Mouse (Mus musculus) limb, embryonic 12.5 days (tissue): ENCODE results near the gene Emilin3. TPM values are rescaled to one million over a fixed set of nuclear protein-coding genes. Genes with fewer than 3 reads are reported as not detected.
A peak's percentile ranks its signal among the peaks of the same experiment; 100 is the strongest.

Source experiments
- ATAC-seq: fragments of 200-750 bp; cut with Nextera tagmentation; 2 replicates; pipeline ENCODE4 v1.8.0; 2017; ENCODE audit warnings: low read depth, moderate TSS enrichment; ENCODE audit not compliant: insufficient number of reproducible peaks, insufficient read depth, low FRiP score, low TSS enrichment
- H3K27ac ChIP-seq: fragments of 300-500 bp; sonication (generic); 2 replicates; pipeline ENCODE4 v1.5.1; 2016; ENCODE audit warnings: mild to moderate bottlenecking, moderate library complexity
- H3K27me3 ChIP-seq: fragments of 300-500 bp; sonication (generic); 2 replicates; pipeline ENCODE4 v1.6.1; 2016; ENCODE audit warnings: mild to moderate bottlenecking, moderate library complexity
- H3K36me3 ChIP-seq: fragments of 300-500 bp; sonication (generic); 2 replicates; pipeline ENCODE4 v1.6.1; 2016; ENCODE audit warnings: mild to moderate bottlenecking, moderate library complexity
- H3K4me1 ChIP-seq: fragments of 300-500 bp; sonication (generic); replicated peaks from 2 replicates; pipeline ENCODE4 v1.6.1; 2016
- H3K4me2 ChIP-seq: fragments of 300-500 bp; sonication (generic); 2 replicates; pipeline ENCODE4 v1.6.1; 2016; ENCODE audit warnings: mild to moderate bottlenecking, moderate library complexity
- H3K4me3 ChIP-seq: fragments of 300-500 bp; sonication (generic); replicated peaks from 2 replicates; pipeline ENCODE4 v1.5.1; 2016; ENCODE audit warnings: mild to moderate bottlenecking
- H3K9ac ChIP-seq: fragments of 300-500 bp; sonication (generic); replicated peaks from 2 replicates; pipeline ENCODE4 v1.6.1; 2016; ENCODE audit warnings: mild to moderate bottlenecking, moderate library complexity
- H3K9me3 ChIP-seq: fragments of 300-500 bp; sonication (generic); 2 replicates; pipeline ENCODE4 v1.6.1; 2016; ENCODE audit warnings: mild to moderate bottlenecking, moderate library complexity
- WGBS: fragments of 180-500 bp; shearing (Covaris S2); methylation state at CpG from one replicate; pipeline ENCODE4 v1.1.7; 2016; 5-methylcytosine and 5-hydroxymethylcytosine counted together
- polyA plus RNA-seq: library from polyadenylated mRNA; unstranded; fragments of >200 nt; fragmentation: Nextera tagmentation; extraction: Ambion mirVana; gene quantifications from 2 replicates; pipeline ENCODE4 v1.2.1, GENCODE M21; 2016

Emilin3 gene
- polyA plus RNA-seq, 1 experiment from 2014 or later: 15.9 TPM

- no peak for ATAC-seq
- Histone ChIP-seq H3K4me1 (peaks cover 27% of the 10 kb centered on the region), H3K4me3 (no peak overlapping the region), H3K27me3 (peaks cover 24% of the 10 kb centered on the region), H3K9me3 (no peaks in the 10 kb centered on the region), H3K9ac (no peak overlapping the region), H3K4me2 (no peak overlapping the region), H3K27ac (no peak overlapping the region), H3K36me3 (no peaks in the 10 kb centered on the region)
- 81% methylated on average over 8 of the region's 8 CpGs for WGBS
Measured at GRCm38 (mm10) chr2:160916714-160917113, 4.6 kb upstream of the Emilin3 start.

DNA sequence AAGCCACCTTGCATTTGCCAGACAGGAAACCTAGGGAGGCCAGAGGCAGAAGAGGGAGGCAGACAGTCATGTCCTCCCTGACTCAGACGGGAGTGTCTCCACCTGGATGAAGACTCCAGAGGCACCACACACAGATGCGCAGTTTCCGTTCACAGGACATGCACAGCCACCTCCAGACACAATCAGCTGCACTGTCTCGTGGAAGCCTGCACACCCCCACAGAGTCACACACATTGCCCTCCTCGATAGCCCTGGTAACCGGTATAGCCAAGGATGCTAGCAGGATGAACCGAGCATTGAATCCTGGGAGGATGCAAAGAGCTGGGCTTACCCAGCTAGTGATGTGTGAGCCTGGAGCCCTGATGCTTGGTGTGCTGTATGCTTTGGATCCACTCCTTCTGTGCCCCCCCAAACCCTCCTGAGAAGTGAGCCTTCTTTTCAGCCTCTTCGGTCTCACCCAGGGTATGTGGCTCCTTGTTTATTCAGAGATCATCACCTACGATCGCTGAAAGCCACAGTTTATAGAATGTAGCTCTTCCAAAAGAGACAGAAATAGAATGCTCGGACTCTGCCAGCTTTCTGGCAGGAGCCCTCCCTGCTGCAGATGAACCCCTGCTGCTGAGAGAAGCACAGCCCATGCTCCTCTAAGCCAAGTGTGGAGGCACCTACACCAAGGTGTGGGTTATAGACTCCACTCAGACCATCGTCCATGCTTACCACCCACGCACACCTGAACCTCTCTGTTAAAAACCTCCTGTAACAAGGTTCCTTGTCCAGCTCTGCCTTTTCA is 3.9 kb upstream of the Emilin3 start:
- Histone ChIP-seq H3K4me1 (peaks cover 34% of the 10 kb centered on the region), H3K4me2 (no peak overlapping the region), H3K9ac (no peak overlapping the region; the same call in 1 of the 2 replicates), H3K4me3 (no peak overlapping the region), H3K27ac (0 out of 2 replicates have a peak overlapping the region, but pooled peaks have one; percentile 13), H3K27me3 (peaks cover 31% of the 10 kb centered on the region), H3K9me3 (no peaks in the 10 kb centered on the region), H3K36me3 (no peaks in the 10 kb centered on the region)
- no peak for ATAC-seq
- WGBS: 72% methylated on average over 13 of the region's 13 CpGs

- Histone ChIP-seq H3K4me3 (no peak overlapping the region), H3K27me3 (peaks cover 44% of the 10 kb centered on the region), H3K9ac (no peak overlapping the region), H3K4me2 (no peak overlapping the region), H3K9me3 (no peaks in the 10 kb centered on the region), H3K36me3 (no peaks in the 10 kb centered on the region), H3K4me1 (peaks cover 36% of the 10 kb centered on the region), H3K27ac (no peak overlapping the region)
- WGBS: 76% methylated on average over 9 of the region's 9 CpGs
- no peak for ATAC-seq
Measured at GRCm38 (mm10) chr2:160914656-160915055, 2.5 kb upstream of the Emilin3 start.

DNA sequence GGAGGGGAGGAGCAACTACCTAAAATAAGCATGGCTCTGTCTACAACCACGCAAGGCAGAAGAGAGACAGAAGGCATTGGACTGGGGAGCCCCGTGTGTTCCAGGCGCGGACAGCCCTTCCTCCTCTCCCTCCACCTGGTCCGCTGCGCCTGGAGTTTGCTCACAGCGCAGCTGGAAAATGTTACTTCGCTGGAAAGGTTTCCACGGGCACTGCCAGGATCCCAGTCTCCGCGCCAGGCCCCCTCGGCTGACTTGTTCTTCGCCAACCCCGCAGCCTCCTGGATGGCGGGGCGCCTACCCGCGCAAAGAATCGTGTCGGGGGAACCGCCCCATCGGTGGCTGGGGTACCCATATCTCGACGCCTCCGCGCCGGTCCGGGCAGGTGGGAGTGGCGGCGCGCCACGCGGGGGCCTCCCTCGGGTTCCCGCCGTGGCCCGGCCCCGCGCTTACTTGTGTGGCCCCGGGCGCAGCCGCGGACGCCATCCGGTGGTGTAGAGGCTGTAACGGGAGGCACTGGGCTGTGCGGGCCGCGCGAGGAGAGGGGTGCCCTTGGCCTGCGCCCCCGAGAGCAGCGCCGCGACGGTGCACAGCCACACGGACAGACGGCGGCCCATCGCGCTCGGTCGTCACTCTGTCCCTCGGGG is 448 bp downstream of the Emilin3 start:
- peaks cover 36% of the 10 kb centered on the region for H3K4me1 ChIP-seq

GRCm38 (mm10) chr2:160910633-160911032 is 1.5 kb downstream of the Emilin3 start:
- H3K27me3 ChIP-seq: peaks cover 60% of the 10 kb centered on the region
- no peak overlapping the region; the same call in 1 of the 2 replicates for H3K4me3 ChIP-seq
- H3K4me2 ChIP-seq: peak overlapping the region; percentile 92
- WGBS: 90% methylated on average over 5 of the region's 5 CpGs
- ATAC-seq: no peak
- peaks cover 37% of the 10 kb centered on the region for H3K36me3 ChIP-seq
- H3K4me1 ChIP-seq: peaks cover 30% of the 10 kb centered on the region
- no peak overlapping the region for H3K9ac ChIP-seq
- H3K9me3 ChIP-seq: no peaks in the 10 kb centered on the region
- no peak overlapping the region for H3K27ac ChIP-seq

More for the DNA sequence above, 448 bp downstream of the Emilin3 start:
- WGBS: under 1% methylated on average over 64 of the region's 64 CpGs
- H3K4me3 ChIP-seq: peak overlapping the region; percentile 64
- H3K9me3 ChIP-seq: no peaks in the 10 kb centered on the region
- H3K9ac ChIP-seq: peak overlapping the region; percentile 81
- ATAC-seq: peak; percentile 58; the same call in 1 of the 2 replicates
- peaks cover 29% of the 10 kb centered on the region for H3K36me3 ChIP-seq
- no peak overlapping the region for H3K27ac ChIP-seq
- peak overlapping the region; percentile 92 for H3K4me2 ChIP-seq
- H3K27me3 ChIP-seq: peaks cover 60% of the 10 kb centered on the region

DNA sequence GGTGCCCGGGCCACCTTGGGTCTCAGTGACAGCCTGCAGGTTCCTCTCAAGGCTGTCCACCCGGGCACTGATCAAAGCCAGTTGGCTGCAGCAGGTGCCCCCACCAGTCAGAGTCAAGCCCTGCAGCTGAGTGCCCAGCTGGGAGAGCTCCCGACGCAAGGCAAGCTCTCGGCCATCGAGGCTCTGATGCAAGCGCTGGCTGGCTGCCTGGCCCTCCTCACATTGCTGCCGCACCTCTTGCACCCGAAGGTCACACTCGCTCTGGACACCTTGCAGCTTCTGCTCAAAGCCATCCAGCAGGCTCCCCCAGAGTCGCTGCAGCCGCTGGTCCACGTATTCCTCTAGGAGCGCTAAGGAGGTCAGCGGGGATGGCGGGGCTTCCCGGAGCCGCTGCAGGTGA is 3.5 kb downstream of the Emilin3 start:
- Histone ChIP-seq H3K9ac (no peak overlapping the region), H3K36me3 (peaks cover 37% of the 10 kb centered on the region), H3K4me1 (peaks cover 19% of the 10 kb centered on the region), H3K27ac (no peak overlapping the region), H3K9me3 (no peaks in the 10 kb centered on the region), H3K4me2 (no peak overlapping the region), H3K27me3 (peaks cover 53% of the 10 kb centered on the region), H3K4me3 (no peak overlapping the region)
- WGBS: 59% methylated on average over 18 of the region's 18 CpGs
- no peak for ATAC-seq

DNA sequence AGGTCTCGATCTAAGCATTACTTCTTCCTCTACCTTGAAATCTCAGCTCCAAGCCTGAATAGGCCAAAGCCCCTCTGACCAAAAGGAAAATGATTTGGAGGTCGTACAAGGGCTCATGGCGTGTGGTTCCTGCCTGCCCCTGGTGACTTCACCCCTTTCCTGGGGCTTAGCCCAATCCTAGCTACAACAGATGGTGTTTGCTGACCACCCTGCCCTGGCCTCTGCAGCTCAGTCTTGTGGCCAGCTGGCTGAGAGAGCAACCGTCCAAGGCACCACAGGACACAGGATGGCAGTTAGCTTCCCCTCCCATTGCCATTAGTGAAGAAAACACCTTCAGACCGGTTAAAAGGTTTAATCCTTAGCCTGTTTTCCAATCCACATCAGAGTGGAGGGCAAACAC is 6.0 kb downstream of the Emilin3 start:
- Histone ChIP-seq H3K9me3 (no peaks in the 10 kb centered on the region), H3K9ac (no peak overlapping the region), H3K4me1 (peaks cover 3% of the 10 kb centered on the region), H3K27me3 (peaks cover 30% of the 10 kb centered on the region), H3K36me3 (peaks cover 37% of the 10 kb centered on the region), H3K27ac (no peak overlapping the region), H3K4me3 (no peak overlapping the region), H3K4me2 (no peak overlapping the region)
- WGBS: 71% methylated on average over 5 of the region's 5 CpGs
- ATAC-seq: no peak

DNA sequence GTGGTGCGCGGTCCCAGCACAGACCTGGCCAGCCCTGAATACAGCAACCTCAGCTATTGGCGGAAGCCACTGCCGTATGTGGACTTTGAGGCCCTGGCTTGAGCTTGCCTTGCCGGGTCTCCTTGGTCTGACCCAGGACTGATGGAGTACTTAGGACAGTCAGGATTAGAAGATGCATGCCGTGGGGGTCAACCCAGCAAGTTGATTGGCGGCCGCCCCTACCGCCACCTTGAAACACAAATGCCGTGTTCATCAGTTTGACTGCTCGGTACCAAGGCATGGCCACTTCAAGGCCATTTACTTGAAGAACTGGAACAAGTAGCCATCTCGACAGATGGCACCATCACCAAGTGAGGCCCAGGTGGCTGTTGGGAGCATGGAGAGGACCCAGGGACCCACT is 6.8 kb downstream of the Emilin3 start:
- no peaks in the 10 kb centered on the region for H3K9me3 ChIP-seq
- H3K4me3 ChIP-seq: no peak overlapping the region
- no peak for ATAC-seq
- H3K27me3 ChIP-seq: peaks cover 22% of the 10 kb centered on the region
- H3K36me3 ChIP-seq: peaks cover 37% of the 10 kb centered on the region
- no peak overlapping the region for H3K27ac ChIP-seq
- 96% methylated on average over 12 of the region's 12 CpGs for WGBS
- no peaks in the 10 kb centered on the region for H3K4me1 ChIP-seq
- H3K4me2 ChIP-seq: no peak overlapping the region
- H3K9ac ChIP-seq: no peak overlapping the region

- Histone ChIP-seq H3K27ac (no peak overlapping the region), H3K27me3 (no peaks in the 10 kb centered on the region), H3K4me3 (no peak overlapping the region), H3K36me3 (peaks cover 9% of the 10 kb centered on the region), H3K9ac (no peak overlapping the region), H3K4me2 (no peak overlapping the region), H3K4me1 (no peaks in the 10 kb centered on the region), H3K9me3 (no peaks in the 10 kb centered on the region)
- ATAC-seq: no peak
- 77% methylated on average over 7 of the region's 7 CpGs for WGBS
Measured at GRCm38 (mm10) chr2:160901656-160902412, 10.3 kb downstream of the Emilin3 start.

GRCm38 (mm10) chr2:160891697-160892096 is 20.4 kb downstream of the Emilin3 start:
- ATAC-seq: no peak

DNA sequence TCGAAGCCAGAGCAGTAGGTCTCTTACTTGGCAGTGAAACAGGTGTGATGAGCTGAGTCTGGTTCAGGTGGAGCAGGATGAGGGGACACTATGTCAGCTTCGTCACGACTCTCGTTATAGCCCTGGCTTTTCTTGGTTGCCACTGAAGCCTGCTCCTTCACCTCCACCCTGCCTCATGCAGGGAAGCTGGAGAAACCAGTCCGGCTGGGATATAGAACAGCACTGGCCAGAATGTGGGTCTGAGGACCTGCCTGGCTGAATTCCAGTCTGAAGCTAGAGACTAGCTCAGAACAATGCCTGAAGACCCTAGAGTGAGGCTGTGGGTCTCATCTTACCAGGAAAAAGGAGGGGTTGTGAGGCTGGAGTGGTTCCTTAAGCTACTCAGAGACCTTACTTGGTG is 21.1 kb downstream of the Emilin3 start:
- H3K4me2 ChIP-seq: no peak overlapping the region
- WGBS: 82% methylated on average over 5 of the region's 5 CpGs

More at GRCm38 (mm10) chr2:160891697-160892096, 20.4 kb downstream of the Emilin3 start:
- peaks cover 6% of the 10 kb centered on the region for H3K4me1 ChIP-seq
- H3K4me2 ChIP-seq: no peak overlapping the region
- WGBS: 87% methylated on average over 9 of the region's 9 CpGs
- peaks cover 12% of the 10 kb centered on the region for H3K27me3 ChIP-seq
- no peaks in the 10 kb centered on the region for H3K9me3 ChIP-seq
- no peaks in the 10 kb centered on the region for H3K36me3 ChIP-seq
- H3K9ac ChIP-seq: no peak overlapping the region
- H3K4me3 ChIP-seq: no peak overlapping the region
- H3K27ac ChIP-seq: no peak overlapping the region

More for the DNA sequence above, 21.1 kb downstream of the Emilin3 start:
- Histone ChIP-seq H3K4me1 (peaks cover 6% of the 10 kb centered on the region), H3K36me3 (no peaks in the 10 kb centered on the region), H3K27me3 (peaks cover 12% of the 10 kb centered on the region), H3K9ac (no peak overlapping the region), H3K4me3 (no peak overlapping the region), H3K9me3 (no peaks in the 10 kb centered on the region), H3K27ac (no peak overlapping the region)
- no peak for ATAC-seq
